Mouse (Mus musculus): ENCODE data around the gene Prr15. TPM values are rescaled to one million over a fixed set of nuclear protein-coding genes. Genes with fewer than 3 reads are reported as not detected.

Prr15 gene
- polyA plus RNA-seq, 1 experiment from 2014 or later, result 0.36 TPM

- Histone ChIP-seq H3K4me3 (ENCODE audit: low read depth, low read length) (peak overlapping the region; percentile 50), H3K4me2 (replicated peaks; ENCODE audit: low read depth, low read length) (peak overlapping the region; percentile 94), H3K9me3 (ENCODE audit: control insufficient read depth, low read length) (no peaks in the 10 kb centered on the region), H3K27ac (ENCODE audit: low read depth, low read length) (no peak overlapping the region), H3K36me3 (ENCODE audit: control insufficient read depth, insufficient read depth, low read length) (no peaks in the 10 kb centered on the region), H3K27me3 (ENCODE audit: control insufficient read depth, insufficient read depth, low read length) (peaks cover 37% of the 10 kb centered on the region), H3K9ac (ENCODE audit: low read depth, low read length) (peak overlapping the region; percentile 34; the same call in 1 of the 2 replicates), H3K4me1 (replicated peaks; ENCODE audit: control insufficient read depth, insufficient read depth, low read length) (peaks cover 5% of the 10 kb centered on the region)
- peak; percentile 73; the same call in 1 of the 2 replicates for ATAC-seq (ENCODE audit: low FRiP score)
- DNase-seq (ENCODE audit: low spot score), result peak; percentile 64
- WGBS, result under 1% methylated on average over 53 of the region's 53 CpGs
These were observed 1.3 kb downstream of the Prr15 start for GRCm38 (mm10) chr6:54326671-54327625.

GRCm38 (mm10) chr6:54327626-54328003, 2.0 kb downstream of the Prr15 start:
- Histone ChIP-seq H3K4me1 (replicated peaks; ENCODE audit: control insufficient read depth, insufficient read depth, low read length) (peaks cover 5% of the 10 kb centered on the region), H3K27me3 (ENCODE audit: control insufficient read depth, insufficient read depth, low read length) (peaks cover 37% of the 10 kb centered on the region), H3K27ac (ENCODE audit: low read depth, low read length) (no peak overlapping the region), H3K4me3 (ENCODE audit: low read depth, low read length) (peak overlapping the region; percentile 50), H3K4me2 (replicated peaks; ENCODE audit: low read depth, low read length) (peak overlapping the region; percentile 94), H3K9me3 (ENCODE audit: control insufficient read depth, low read length) (no peaks in the 10 kb centered on the region), H3K9ac (ENCODE audit: low read depth, low read length) (no peak overlapping the region), H3K36me3 (ENCODE audit: control insufficient read depth, insufficient read depth, low read length) (no peaks in the 10 kb centered on the region)
- 1% methylated on average over 28 of the region's 28 CpGs for WGBS
- ATAC-seq (ENCODE audit: low FRiP score) (no peak), DNase-seq (ENCODE audit: low spot score) (peak; percentile 58)

- DNase-seq (ENCODE audit: low spot score) (no peak), ATAC-seq (ENCODE audit: low FRiP score) (no peak)
- no peak overlapping the region for H3K4me3 ChIP-seq (ENCODE audit: low read depth, low read length)
- H3K27me3 ChIP-seq (ENCODE audit: control insufficient read depth, insufficient read depth, low read length), result peaks cover 37% of the 10 kb centered on the region
- H3K27ac ChIP-seq (ENCODE audit: low read depth, low read length), result no peak overlapping the region; the same call in 1 of the 2 replicates
- H3K4me1 ChIP-seq (replicated peaks; ENCODE audit: control insufficient read depth, insufficient read depth, low read length), result peaks cover 5% of the 10 kb centered on the region
- 82% methylated on average over 5 of the region's 5 CpGs for WGBS
- no peak overlapping the region for H3K9ac ChIP-seq (ENCODE audit: low read depth, low read length)
- H3K9me3 ChIP-seq (ENCODE audit: control insufficient read depth, low read length), result no peaks in the 10 kb centered on the region
- H3K4me2 ChIP-seq (replicated peaks; ENCODE audit: low read depth, low read length), result no peak overlapping the region
- no peaks in the 10 kb centered on the region for H3K36me3 ChIP-seq (ENCODE audit: control insufficient read depth, insufficient read depth, low read length)
These were observed 3.1 kb downstream of the Prr15 start for GRCm38 (mm10) chr6:54328783-54329182.

GRCm38 (mm10) chr6:54329598-54329997, 4.0 kb downstream of the Prr15 start:
- Histone ChIP-seq H3K9ac (ENCODE audit: low read depth, low read length) (no peak overlapping the region), H3K27me3 (ENCODE audit: control insufficient read depth, insufficient read depth, low read length) (peaks cover 37% of the 10 kb centered on the region), H3K4me2 (replicated peaks; ENCODE audit: low read depth, low read length) (no peak overlapping the region), H3K9me3 (ENCODE audit: control insufficient read depth, low read length) (no peaks in the 10 kb centered on the region), H3K36me3 (ENCODE audit: control insufficient read depth, insufficient read depth, low read length) (no peaks in the 10 kb centered on the region), H3K27ac (ENCODE audit: low read depth, low read length) (no peak overlapping the region), H3K4me3 (ENCODE audit: low read depth, low read length) (no peak overlapping the region), H3K4me1 (replicated peaks; ENCODE audit: control insufficient read depth, insufficient read depth, low read length) (peaks cover 5% of the 10 kb centered on the region)
- ATAC-seq (ENCODE audit: low FRiP score) (no peak), DNase-seq (ENCODE audit: low spot score) (no peak)
- WGBS, result 84% methylated on average over 3 of the region's 3 CpGs

GRCm38 (mm10) chr6:54330166-54330565, 4.5 kb downstream of the Prr15 start:
- peaks cover 5% of the 10 kb centered on the region for H3K4me1 ChIP-seq (replicated peaks; ENCODE audit: control insufficient read depth, insufficient read depth, low read length)
- H3K9ac ChIP-seq (ENCODE audit: low read depth, low read length), result no peak overlapping the region
- H3K9me3 ChIP-seq (ENCODE audit: control insufficient read depth, low read length), result no peaks in the 10 kb centered on the region
- no peaks in the 10 kb centered on the region for H3K36me3 ChIP-seq (ENCODE audit: control insufficient read depth, insufficient read depth, low read length)
- H3K27me3 ChIP-seq (ENCODE audit: control insufficient read depth, insufficient read depth, low read length), result peaks cover 37% of the 10 kb centered on the region
- no peak for DNase-seq (ENCODE audit: low spot score)
- no peak overlapping the region for H3K4me3 ChIP-seq (ENCODE audit: low read depth, low read length)
- no peak overlapping the region for H3K4me2 ChIP-seq (replicated peaks; ENCODE audit: low read depth, low read length)
- H3K27ac ChIP-seq (ENCODE audit: low read depth, low read length), result no peak overlapping the region
- WGBS, result 63% methylated on average over 10 of the region's 10 CpGs
- ATAC-seq (ENCODE audit: low FRiP score), result no peak

- H3K4me3 ChIP-seq (ENCODE audit: low read depth, low read length), result no peak overlapping the region
- WGBS, result 57% methylated on average over 10 of the region's 10 CpGs
- H3K9ac ChIP-seq (ENCODE audit: low read depth, low read length), result no peak overlapping the region
- no peaks in the 10 kb centered on the region for H3K36me3 ChIP-seq (ENCODE audit: control insufficient read depth, insufficient read depth, low read length)
- peaks cover 5% of the 10 kb centered on the region for H3K4me1 ChIP-seq (replicated peaks; ENCODE audit: control insufficient read depth, insufficient read depth, low read length)
- H3K27me3 ChIP-seq (ENCODE audit: control insufficient read depth, insufficient read depth, low read length), result peaks cover 27% of the 10 kb centered on the region
- peak; percentile 54 for ATAC-seq (ENCODE audit: low FRiP score)
- DNase-seq (ENCODE audit: low spot score), result peak; percentile 35
- no peak overlapping the region for H3K27ac ChIP-seq (ENCODE audit: low read depth, low read length)
- H3K4me2 ChIP-seq (replicated peaks; ENCODE audit: low read depth, low read length), result no peak overlapping the region
- no peaks in the 10 kb centered on the region for H3K9me3 ChIP-seq (ENCODE audit: control insufficient read depth, low read length)
These were observed 6.1 kb downstream of the Prr15 start for GRCm38 (mm10) chr6:54331765-54332164.

- no peak overlapping the region for H3K9ac ChIP-seq (ENCODE audit: low read depth, low read length)
- H3K9me3 ChIP-seq (ENCODE audit: control insufficient read depth, low read length), result no peaks in the 10 kb centered on the region
- H3K4me2 ChIP-seq (replicated peaks; ENCODE audit: low read depth, low read length), result no peak overlapping the region
- no peak overlapping the region for H3K27ac ChIP-seq (ENCODE audit: low read depth, low read length)
- 52% methylated on average over 8 of the region's 8 CpGs for WGBS
- H3K36me3 ChIP-seq (ENCODE audit: control insufficient read depth, insufficient read depth, low read length), result no peaks in the 10 kb centered on the region
- no peak overlapping the region for H3K4me3 ChIP-seq (ENCODE audit: low read depth, low read length)
- DNase-seq (ENCODE audit: low spot score) (peak; percentile 24), ATAC-seq (ENCODE audit: low FRiP score) (no peak)
- H3K4me1 ChIP-seq (replicated peaks; ENCODE audit: control insufficient read depth, insufficient read depth, low read length), result peaks cover 3% of the 10 kb centered on the region
- H3K27me3 ChIP-seq (ENCODE audit: control insufficient read depth, insufficient read depth, low read length), result peaks cover 23% of the 10 kb centered on the region
These were observed 6.6 kb downstream of the Prr15 start for GRCm38 (mm10) chr6:54332203-54332602.

- 53% methylated on average over 11 of the region's 11 CpGs for WGBS
- Histone ChIP-seq H3K4me3 (ENCODE audit: low read depth, low read length) (no peak overlapping the region), H3K9ac (ENCODE audit: low read depth, low read length) (no peak overlapping the region), H3K4me2 (replicated peaks; ENCODE audit: low read depth, low read length) (no peak overlapping the region), H3K36me3 (ENCODE audit: control insufficient read depth, insufficient read depth, low read length) (no peaks in the 10 kb centered on the region), H3K9me3 (ENCODE audit: control insufficient read depth, low read length) (no peaks in the 10 kb centered on the region), H3K4me1 (replicated peaks; ENCODE audit: control insufficient read depth, insufficient read depth, low read length) (no peaks in the 10 kb centered on the region), H3K27me3 (ENCODE audit: control insufficient read depth, insufficient read depth, low read length) (peaks cover 13% of the 10 kb centered on the region), H3K27ac (ENCODE audit: low read depth, low read length) (no peak overlapping the region)
- DNase-seq (ENCODE audit: low spot score), result no peak
- no peak for ATAC-seq (ENCODE audit: low FRiP score)
These were observed 7.5 kb downstream of the Prr15 start for GRCm38 (mm10) chr6:54333116-54333651.

All from hindbrain, embryonic 11.5 days (tissue).